Mouse (Mus musculus): ENCODE data around the gene Ogfod2. TPM values are rescaled to one million over a fixed set of nuclear protein-coding genes. Genes with fewer than 3 reads are reported as not detected.

Gene Ogfod2
- polyA plus RNA-seq, 1 experiment from 2014 or later: 19.1 TPM

DNA sequence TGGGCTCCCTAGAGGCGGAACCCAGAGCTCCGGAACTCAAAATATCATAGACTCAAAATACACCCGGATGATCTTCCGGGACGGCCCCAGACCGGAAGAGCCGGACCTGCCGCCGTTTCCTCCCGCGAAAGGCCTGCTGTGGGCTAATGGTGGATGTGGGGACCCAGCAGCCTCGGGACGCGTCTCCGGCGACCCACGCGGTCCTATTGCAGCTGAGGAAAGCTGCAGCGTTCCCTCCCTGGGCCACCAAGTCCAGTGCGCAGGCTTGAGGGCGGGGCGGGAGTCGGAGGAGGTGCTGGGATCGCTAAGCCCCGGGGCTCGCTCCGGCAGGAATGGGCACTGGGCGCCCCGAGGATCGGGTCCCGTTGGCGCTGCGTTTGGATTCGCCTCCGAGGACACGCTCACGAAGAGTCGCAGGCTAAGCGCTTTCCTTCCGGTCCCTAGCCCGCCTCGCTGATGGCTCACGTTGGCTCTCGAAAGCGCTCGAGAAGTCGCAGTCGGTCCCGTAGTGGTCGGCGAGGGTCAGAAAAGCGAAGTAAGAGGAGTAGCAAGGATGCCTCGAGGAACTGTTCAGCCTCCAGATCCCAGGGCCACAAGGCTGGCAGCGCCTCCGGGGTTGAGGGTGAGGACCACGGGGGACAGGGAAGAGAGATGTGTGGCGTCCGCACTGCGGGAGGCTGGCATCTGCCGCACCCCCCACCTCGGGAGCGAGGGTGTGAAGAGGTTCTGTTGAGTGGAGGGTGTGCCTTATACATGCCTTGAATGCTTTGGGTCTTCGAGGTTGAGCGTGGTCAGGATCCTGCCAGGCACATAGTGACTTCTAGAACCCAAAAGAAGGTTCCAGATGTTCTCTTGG is 4.1 kb downstream of the Ogfod2 start, which contains the start of gene Arl6ip4:
Gene Arl6ip4, plus strand, starts transcription at position 100 of the 856 bp plus-strand sequence.
- H3K4me1 ChIP-seq: peaks cover 76% of the 10 kb centered on the region
- H3K9me3 ChIP-seq (replicated peaks): no peaks in the 10 kb centered on the region
- WGBS (ENCODE audit: insufficient replicate concordance): 1% methylated on average over 64 of the region's 64 CpGs
- H3K9ac ChIP-seq: peak within 1 kb of the TSS; percentile 95
- H3K27me3 ChIP-seq (replicated peaks): no peaks in the 10 kb centered on the region
- H3K4me2 ChIP-seq: peak within 1 kb of the TSS; percentile 91
- peak within 1 kb of the TSS; percentile 78 for H3K27ac ChIP-seq
- H3K36me3 ChIP-seq: peaks cover 55% of the 10 kb centered on the region
- ATAC-seq: no peak
- H3K4me3 ChIP-seq: peak within 1 kb of the TSS; percentile 88

DNA sequence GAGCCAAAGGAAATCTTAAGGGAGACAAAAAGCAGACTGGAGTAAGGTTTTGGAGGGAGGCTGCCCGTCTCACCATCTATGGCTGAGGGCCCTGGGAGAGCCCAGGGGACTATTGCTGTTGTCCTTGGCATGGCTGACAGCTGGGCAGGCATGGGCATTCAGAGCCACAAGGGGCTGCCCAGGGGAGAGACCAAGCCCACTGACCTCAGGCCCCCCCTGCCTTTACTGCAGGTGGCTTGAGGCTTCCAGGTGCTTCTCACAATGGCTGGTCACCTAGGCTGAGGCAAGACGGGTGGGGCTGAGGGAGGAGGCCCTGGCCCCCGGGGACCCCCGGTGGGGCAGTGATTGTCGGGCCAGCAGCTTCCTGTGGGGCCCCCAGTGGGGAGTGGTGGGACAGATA is 7.1 kb downstream of the Ogfod2 start:
- peaks cover 78% of the 10 kb centered on the region for H3K36me3 ChIP-seq
- no peak for ATAC-seq

DNA sequence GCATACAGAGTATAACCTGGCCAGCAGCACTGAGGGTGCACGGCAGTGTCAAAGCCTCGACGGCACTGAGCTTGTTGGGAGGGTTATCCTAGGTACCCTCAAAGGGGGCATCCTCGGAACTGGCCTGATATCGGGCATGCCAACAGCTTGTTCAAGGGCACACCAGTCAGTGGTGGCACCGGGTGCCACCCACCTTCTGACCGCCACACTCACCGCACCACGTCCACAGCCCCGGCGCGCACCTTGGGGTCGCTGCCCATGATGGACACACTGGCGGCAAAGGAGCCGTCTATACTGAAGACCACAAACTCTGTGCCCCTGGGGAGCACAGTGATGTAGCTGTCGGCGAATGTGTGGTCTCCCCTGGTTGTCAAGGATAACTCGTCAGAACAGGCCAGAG is 10.3 kb downstream of the Ogfod2 start:
- Histone ChIP-seq H3K27ac (no peak overlapping the region), H3K9me3 (replicated peaks) (no peaks in the 10 kb centered on the region), H3K4me3 (no peak overlapping the region), H3K9ac (no peak overlapping the region), H3K36me3 (peaks cover 88% of the 10 kb centered on the region), H3K27me3 (replicated peaks) (no peaks in the 10 kb centered on the region), H3K4me1 (peaks cover 28% of the 10 kb centered on the region), H3K4me2 (no peak overlapping the region)
- WGBS (ENCODE audit: insufficient replicate concordance): 88% methylated on average over 18 of the region's 18 CpGs
- no peak for ATAC-seq

More for the DNA sequence above, 7.1 kb downstream of the Ogfod2 start:
- Histone ChIP-seq H3K9ac (no peak overlapping the region), H3K27me3 (replicated peaks) (no peaks in the 10 kb centered on the region), H3K4me2 (no peak overlapping the region), H3K4me1 (peaks cover 55% of the 10 kb centered on the region), H3K27ac (no peak overlapping the region), H3K4me3 (no peak overlapping the region), H3K9me3 (replicated peaks) (no peaks in the 10 kb centered on the region)
- 49% methylated on average over 5 of the region's 5 CpGs for WGBS (ENCODE audit: insufficient replicate concordance)

DNA sequence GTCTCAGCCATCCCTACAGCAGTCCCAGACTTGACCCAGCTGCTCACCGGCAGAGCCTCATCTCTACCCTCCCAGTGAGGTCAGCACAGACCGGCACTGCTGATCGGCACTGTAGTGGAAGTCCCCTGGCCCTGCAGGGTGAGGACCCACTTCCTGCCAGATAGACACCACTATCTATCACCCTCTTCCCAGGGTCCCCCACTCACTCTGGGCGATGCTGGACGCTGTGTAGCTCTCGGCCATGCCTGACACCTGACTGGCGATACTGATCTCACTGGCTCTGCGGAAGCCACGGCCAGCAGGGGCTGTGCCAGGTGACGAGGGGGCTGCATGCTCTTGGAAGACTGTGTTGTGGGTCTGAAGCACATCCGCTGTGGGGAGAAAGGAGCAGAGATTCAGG is 13.0 kb downstream of the Ogfod2 start:
- Histone ChIP-seq H3K36me3 (peaks cover 88% of the 10 kb centered on the region), H3K27me3 (replicated peaks) (no peaks in the 10 kb centered on the region), H3K4me3 (no peak overlapping the region), H3K4me2 (no peak overlapping the region), H3K9me3 (replicated peaks) (no peaks in the 10 kb centered on the region), H3K27ac (no peak overlapping the region), H3K4me1 (0 out of 2 replicates have a peak, but pooled peaks cover 2% of the 10 kb centered on the region), H3K9ac (no peak overlapping the region)
- whole genome bisulfite sequencing (ENCODE audit: insufficient replicate concordance): 68% methylated on average over 11 of the region's 11 CpGs
- ATAC-seq: no peak

DNA sequence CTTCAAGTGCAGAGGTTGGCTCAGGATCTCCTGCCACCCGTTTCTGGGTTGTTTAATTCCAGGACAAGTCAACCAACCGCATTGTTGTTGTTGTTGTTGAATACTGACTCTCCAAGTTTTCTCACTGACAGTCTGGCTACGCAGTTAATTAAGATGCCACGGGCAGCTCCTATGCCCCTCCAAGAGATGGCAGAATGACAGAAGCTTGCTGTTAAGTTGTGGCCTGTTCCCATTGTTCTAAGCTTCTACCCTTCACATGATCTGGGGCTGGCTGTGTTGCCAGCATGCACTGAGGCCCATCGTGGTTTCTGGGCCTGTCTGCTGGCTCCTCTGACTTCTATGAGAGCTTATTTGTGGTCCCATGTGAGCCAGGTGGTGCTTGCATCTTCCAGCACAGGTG is 22.2 kb downstream of the Ogfod2 start:
- Histone ChIP-seq H3K4me2 (no peak overlapping the region), H3K36me3 (peaks cover 79% of the 10 kb centered on the region), H3K4me1 (peaks cover 7% of the 10 kb centered on the region; the same call in 1 of the 2 replicates), H3K9ac (no peak overlapping the region), H3K27me3 (replicated peaks) (no peaks in the 10 kb centered on the region), H3K4me3 (no peak overlapping the region), H3K27ac (no peak overlapping the region), H3K9me3 (replicated peaks) (no peaks in the 10 kb centered on the region)
- ATAC-seq: no peak
- 84% methylated on average over 5 of the region's 5 CpGs for WGBS (ENCODE audit: insufficient replicate concordance)

DNA sequence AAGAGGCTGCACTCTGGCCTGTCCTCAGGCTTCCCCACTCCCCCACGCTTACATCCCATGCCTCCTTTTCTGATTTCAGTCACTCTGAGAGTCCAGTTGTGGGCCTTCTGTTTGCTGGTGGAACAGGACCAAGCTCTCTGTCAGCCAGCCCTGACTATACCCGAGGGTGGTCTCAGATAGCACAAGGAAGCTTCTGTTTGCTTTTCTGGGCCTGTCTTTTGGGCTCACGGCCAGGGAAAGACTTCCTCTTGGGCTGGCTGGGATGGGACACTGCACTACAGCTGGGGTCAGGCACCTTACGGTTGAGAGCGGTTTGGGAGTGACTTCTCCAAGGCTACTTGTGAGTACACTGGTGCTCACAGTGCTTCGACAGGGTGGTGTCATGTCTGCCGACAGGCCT is 26.0 kb downstream of the Ogfod2 start:
- no peak overlapping the region for H3K9ac ChIP-seq
- no peaks in the 10 kb centered on the region for H3K27me3 ChIP-seq (replicated peaks)
- H3K4me3 ChIP-seq: no peak overlapping the region
- no peaks in the 10 kb centered on the region for H3K9me3 ChIP-seq (replicated peaks)
- no peak overlapping the region for H3K4me2 ChIP-seq
- H3K4me1 ChIP-seq: peaks cover 7% of the 10 kb centered on the region; the same call in 1 of the 2 replicates
- peaks cover 75% of the 10 kb centered on the region for H3K36me3 ChIP-seq
- no peak for ATAC-seq
- H3K27ac ChIP-seq: no peak overlapping the region
- WGBS (ENCODE audit: insufficient replicate concordance): 74% methylated on average over 7 of the region's 7 CpGs

DNA sequence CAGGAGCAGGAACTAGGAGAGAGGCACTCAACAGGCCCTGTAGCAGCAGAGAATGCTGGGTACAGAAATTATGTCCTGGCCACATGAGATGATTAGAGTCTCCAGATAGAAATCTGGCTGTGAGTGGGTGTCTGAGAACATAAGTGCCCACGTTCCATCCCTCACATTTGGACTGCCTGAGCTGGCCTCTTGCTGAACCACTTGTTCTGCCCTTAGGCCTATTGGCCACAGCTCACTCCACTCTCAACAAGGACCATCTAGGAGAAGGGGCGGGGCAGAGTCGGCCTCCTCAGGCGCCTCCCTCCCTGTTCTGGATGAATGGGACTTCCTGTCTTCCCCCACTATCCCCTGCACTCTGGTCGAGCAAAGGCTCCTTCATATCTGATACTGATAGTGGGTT is 36.9 kb downstream of the Ogfod2 start:
- no peaks in the 10 kb centered on the region for H3K27me3 ChIP-seq (replicated peaks)
- no peak overlapping the region for H3K27ac ChIP-seq
- H3K9ac ChIP-seq: no peak overlapping the region
- no peak overlapping the region for H3K4me3 ChIP-seq
- peaks cover 24% of the 10 kb centered on the region for H3K36me3 ChIP-seq
- ATAC-seq: no peak
- no peaks in the 10 kb centered on the region for H3K9me3 ChIP-seq (replicated peaks)
- H3K4me2 ChIP-seq: no peak overlapping the region
- no peaks in the 10 kb centered on the region for H3K4me1 ChIP-seq
- WGBS (ENCODE audit: insufficient replicate concordance): 35% methylated on average over 5 of the region's 5 CpGs

DNA sequence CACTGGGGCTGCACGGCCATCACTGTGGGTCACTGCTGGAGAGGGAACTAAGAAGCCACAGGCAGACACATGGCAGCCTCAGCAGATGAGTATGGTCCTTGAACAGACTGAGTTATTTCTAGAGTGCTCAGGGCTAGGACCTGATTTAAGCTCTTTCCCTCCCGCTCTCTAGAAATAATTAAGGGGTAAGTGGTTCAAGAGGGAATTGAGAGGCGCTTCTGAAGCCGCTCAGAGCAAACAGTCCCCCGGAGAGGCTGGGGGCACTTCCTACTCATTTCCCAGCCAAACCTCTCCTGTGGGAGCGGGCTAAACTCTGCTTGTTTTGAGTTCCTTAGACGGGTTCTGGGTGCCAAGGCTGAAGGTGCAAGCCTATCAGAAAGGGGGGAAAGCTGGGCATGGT is 38.8 kb downstream of the Ogfod2 start:
- H3K9ac ChIP-seq: no peak overlapping the region
- peaks cover 24% of the 10 kb centered on the region for H3K36me3 ChIP-seq
- no peak overlapping the region for H3K4me2 ChIP-seq
- H3K27ac ChIP-seq: no peak overlapping the region
- no peaks in the 10 kb centered on the region for H3K27me3 ChIP-seq (replicated peaks)
- H3K4me3 ChIP-seq: no peak overlapping the region
- H3K9me3 ChIP-seq (replicated peaks): no peaks in the 10 kb centered on the region
- WGBS (ENCODE audit: insufficient replicate concordance): 80% methylated on average over 7 of the region's 7 CpGs
- H3K4me1 ChIP-seq: no peaks in the 10 kb centered on the region
- ATAC-seq: no peak

DNA sequence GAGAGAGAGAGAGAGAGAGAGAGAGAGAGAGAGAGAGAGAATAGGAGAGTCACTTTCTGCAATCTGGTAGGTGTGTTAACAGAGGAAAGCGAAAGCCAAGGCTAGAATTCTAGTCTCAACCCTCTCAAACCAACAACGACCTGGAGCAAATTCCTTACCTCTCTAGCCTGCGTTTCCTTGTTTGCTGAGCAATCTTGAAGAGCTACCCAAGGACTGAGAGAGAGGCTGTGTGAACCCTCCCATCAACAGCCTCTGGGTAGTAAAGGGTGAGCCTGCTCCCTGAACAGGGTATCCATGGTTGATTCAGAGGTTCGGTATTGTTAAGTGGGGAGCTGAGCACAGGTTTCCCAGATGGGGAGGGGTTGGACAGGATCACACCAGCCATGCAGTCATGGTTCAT is 40.6 kb downstream of the Ogfod2 start:
- no peak for ATAC-seq
- Histone ChIP-seq H3K4me2 (no peak overlapping the region), H3K36me3 (peaks cover 18% of the 10 kb centered on the region), H3K4me3 (no peak overlapping the region), H3K9ac (no peak overlapping the region), H3K9me3 (replicated peaks) (no peaks in the 10 kb centered on the region), H3K27ac (no peak overlapping the region), H3K4me1 (no peaks in the 10 kb centered on the region), H3K27me3 (replicated peaks) (no peaks in the 10 kb centered on the region)
- 73% methylated on average over 4 of the region's 4 CpGs for WGBS (ENCODE audit: insufficient replicate concordance)

DNA sequence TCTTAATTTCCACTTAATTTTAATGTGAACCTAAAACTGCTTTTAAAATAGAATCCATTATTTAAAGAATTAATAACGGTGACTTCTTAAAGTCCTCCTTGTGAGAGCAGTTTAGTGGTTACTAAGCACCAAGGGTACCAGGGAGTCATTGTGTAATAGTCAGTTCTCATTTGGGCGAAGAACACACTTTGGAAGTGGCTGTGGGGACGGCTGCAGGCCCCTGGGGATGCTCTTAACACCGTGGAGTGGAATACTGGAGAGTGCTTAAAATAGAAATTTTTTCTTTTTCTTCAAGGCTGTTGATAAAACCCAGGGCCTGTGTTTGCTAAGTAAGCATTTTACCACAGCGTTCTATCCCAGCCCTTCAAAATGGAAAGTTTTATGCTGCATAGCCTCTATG is 43.8 kb downstream of the Ogfod2 start:
- WGBS (ENCODE audit: insufficient replicate concordance): 68% methylated on average over 5 of the region's 5 CpGs
- Histone ChIP-seq H3K27ac (no peak overlapping the region), H3K9ac (no peak overlapping the region), H3K9me3 (replicated peaks) (no peaks in the 10 kb centered on the region), H3K27me3 (replicated peaks) (no peaks in the 10 kb centered on the region), H3K36me3 (peaks cover 16% of the 10 kb centered on the region), H3K4me2 (no peak overlapping the region), H3K4me1 (peaks cover 10% of the 10 kb centered on the region; the same call in 1 of the 2 replicates), H3K4me3 (no peak overlapping the region)
- no peak for ATAC-seq

DNA sequence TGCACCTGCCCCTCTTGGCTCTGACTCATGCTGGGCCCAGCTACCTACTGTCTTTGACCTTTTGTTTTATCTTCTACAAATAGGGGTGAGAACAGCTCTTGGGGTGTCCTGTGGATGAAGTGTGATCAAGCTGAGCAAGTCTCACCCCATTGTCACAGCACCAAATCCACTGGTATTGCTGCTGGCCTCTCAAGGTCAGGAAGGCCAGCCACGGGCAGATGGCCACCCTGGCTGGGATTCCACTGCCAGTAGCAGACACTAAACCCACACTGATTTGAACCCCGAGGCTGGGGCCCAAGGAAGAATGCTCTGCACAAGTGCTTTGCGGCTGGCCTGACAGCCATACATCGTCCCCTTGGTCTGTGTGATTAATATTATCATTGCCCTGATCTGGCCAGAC is 46.2 kb downstream of the Ogfod2 start:
- no peak for ATAC-seq
- no peak overlapping the region for H3K27ac ChIP-seq

DNA sequence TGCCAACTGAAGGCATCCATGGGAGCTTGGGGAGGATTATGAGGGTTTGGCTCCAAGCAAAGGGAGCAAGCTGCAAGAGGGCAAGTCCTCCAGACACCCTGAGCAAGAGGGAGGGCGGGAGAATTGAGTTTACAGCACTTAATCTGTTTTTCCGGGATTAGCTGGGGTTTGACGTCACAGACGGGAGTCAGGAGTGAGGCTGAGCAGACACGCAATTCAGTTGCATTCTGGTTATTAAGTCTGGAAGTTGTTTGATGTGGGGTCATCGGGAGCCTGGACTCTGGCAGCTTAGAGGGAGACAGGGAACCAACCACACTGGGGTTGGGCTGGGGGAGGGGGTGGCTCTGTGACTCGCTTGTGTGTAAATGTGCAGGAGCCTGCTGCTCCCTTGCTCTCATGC is 47.4 kb downstream of the Ogfod2 start:
- Histone ChIP-seq H3K27me3 (replicated peaks) (no peaks in the 10 kb centered on the region), H3K36me3 (no peaks in the 10 kb centered on the region), H3K4me3 (no peak overlapping the region), H3K27ac (no peak overlapping the region; the same call in 1 of the 2 replicates), H3K9me3 (replicated peaks) (no peaks in the 10 kb centered on the region), H3K4me1 (peaks cover 36% of the 10 kb centered on the region), H3K4me2 (no peak overlapping the region), H3K9ac (no peak overlapping the region)
- 72% methylated on average over 7 of the region's 7 CpGs for WGBS (ENCODE audit: insufficient replicate concordance)
- ATAC-seq: no peak

More for the DNA sequence above, 46.2 kb downstream of the Ogfod2 start:
- H3K9me3 ChIP-seq (replicated peaks): no peaks in the 10 kb centered on the region
- no peaks in the 10 kb centered on the region for H3K36me3 ChIP-seq
- no peak overlapping the region for H3K4me2 ChIP-seq
- 51% methylated on average over 4 of the region's 4 CpGs for WGBS (ENCODE audit: insufficient replicate concordance)
- no peak overlapping the region for H3K4me3 ChIP-seq
- H3K4me1 ChIP-seq: peaks cover 25% of the 10 kb centered on the region
- no peak overlapping the region for H3K9ac ChIP-seq
- no peaks in the 10 kb centered on the region for H3K27me3 ChIP-seq (replicated peaks)
